Mouse (Mus musculus) heart, postnatal 36 days (tissue): Measurements from ENCODE around the gene Ttll6. TPM values are rescaled to one million over a fixed set of nuclear protein-coding genes. Genes with fewer than 3 reads are reported as not detected.

ENCODE experiments used
- DNase-seq, 2 experiments: peaks; one replicate each; pipeline ENCODE4 v3.0.0; 2021 to 2022
- intact Hi-C: fragments of 180-260 bp; cut with DNase I; formaldehyde crosslinking; loops from one replicate; pipeline ENCODE4 v1.15.1; 2025
- total RNA-seq, 2 experiments: library from RNA; stranded (reverse); gene quantifications; 2 replicates each; pipeline ENCODE4 v1.2.3; 2021

Ttll6 gene
- total RNA-seq, 2 experiments from 2014 or later = not detected

DNA sequence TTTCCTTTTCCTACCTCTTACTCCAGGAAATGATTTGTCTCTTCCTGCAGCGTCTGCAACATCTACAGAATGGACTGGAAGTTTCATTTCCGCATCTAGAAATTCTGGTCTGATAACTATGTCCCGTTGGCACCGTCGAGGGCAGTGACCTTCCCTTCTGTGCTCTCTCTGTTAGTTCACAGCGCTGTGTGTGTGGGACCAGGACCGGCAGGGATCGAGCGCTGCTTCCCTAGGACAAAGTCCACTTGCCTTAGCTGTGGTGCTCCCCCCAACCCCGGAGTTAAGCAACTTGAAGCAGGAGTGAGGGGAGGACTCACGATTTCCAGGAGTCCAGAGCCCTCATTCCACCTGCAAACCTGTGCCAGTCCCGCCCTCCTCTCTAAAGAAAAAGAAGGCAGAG is 31.2 kb downstream of the Ttll6 start:
- DNase-seq = no peak
- intact Hi-C loops = loop anchor here (5.0 kb wide), 1 partner anchor 63 kb away; no protein-coding TSS in a partner anchor

DNA sequence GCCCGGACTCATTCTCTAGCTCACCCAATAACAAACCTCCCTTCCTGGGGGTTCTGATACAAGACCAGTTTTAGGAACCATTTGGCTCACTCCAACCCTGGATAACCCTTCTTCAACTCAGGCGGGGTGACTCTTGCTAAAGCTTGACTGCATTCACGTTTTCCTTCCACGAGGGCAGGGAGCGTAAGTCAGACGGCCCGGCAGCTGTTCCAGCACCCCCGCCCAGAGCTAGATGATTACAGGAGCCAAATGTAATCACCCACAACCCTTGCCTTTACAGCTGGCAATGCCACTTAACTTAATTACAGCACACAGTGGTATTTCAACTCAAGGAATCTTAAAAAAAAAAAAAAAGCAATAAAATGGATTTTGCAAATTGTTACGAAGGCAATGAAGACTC is 34.5 kb downstream of the Ttll6 start:
- intact Hi-C loops = no loop called here
- no peak for DNase-seq

DNA sequence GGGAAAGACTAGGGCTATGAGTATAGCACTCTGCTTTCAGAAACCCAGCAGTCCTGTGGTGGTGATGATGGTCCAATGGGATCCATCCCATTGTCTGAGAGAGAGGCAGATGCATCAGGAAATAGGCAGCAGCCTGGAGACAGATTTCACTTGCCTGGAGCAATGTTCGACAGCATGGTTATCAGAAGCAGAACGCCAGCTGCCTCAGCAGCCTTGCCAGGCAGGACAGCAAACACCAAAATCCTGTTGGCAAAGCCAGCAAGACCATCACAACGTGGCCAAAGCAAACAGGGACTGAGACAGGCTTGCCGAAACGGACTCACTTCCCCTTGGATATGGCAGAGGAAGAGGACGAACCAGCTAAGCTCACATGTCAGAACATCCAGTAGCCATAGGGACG is 35.4 kb downstream of the Ttll6 start:
- no peak for DNase-seq
- intact Hi-C loops = no loop called here

DNA sequence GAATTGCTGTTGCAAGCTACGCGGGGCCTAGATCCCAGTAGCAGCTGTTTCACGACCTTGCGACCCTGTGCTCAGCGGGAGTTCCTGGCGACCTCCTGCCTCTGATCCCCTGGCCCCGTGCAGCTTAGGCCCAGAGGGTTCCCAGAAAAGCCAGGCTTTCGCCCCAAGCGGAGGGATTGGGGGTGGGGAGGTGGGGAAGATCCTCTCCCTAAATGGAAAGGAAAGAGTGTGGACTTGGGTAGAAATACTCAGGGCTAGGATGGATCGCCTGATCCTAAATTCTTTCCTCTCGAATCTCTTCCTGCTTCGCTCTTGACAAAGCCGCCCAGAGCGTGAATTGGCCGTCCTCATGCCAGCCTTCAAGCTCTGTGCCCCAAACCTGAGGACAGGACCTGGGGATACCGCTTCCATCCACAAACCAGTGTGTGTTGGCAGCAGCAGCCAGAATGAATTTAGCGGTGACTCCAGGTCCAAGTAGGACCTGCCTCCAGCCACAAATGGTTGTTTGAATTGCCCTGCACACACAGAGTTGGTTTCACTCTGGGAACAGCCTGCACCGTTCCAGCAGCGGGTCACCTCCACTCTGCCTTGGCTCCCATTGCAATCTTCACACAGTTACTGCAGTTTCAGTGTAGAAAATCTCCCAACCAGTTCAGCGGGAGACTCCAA is 37.3 kb downstream of the Ttll6 start:
- no peak for DNase-seq
- intact Hi-C loops = no loop called here

DNA sequence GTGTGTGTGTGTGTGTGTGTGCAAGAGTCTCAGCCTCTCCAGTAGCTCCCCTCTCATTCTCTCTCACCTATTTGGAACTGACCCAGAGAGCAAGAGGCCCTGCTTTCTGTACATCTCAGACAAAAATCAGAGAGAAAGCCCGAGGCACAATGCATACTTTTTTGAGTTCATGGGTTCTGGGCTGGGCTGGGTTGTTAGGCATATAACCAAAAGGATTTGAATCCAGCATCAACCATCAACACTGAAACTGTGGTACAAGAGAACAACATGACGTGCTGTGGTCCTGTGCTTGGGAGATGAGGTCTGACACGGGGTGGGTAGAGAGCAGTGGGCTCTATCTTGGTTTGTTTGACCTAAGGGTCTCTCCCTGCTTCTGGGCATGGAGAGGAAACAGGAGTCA is 38.0 kb downstream of the Ttll6 start:
- DNase-seq = no peak
- intact Hi-C loops = no loop called here

DNA sequence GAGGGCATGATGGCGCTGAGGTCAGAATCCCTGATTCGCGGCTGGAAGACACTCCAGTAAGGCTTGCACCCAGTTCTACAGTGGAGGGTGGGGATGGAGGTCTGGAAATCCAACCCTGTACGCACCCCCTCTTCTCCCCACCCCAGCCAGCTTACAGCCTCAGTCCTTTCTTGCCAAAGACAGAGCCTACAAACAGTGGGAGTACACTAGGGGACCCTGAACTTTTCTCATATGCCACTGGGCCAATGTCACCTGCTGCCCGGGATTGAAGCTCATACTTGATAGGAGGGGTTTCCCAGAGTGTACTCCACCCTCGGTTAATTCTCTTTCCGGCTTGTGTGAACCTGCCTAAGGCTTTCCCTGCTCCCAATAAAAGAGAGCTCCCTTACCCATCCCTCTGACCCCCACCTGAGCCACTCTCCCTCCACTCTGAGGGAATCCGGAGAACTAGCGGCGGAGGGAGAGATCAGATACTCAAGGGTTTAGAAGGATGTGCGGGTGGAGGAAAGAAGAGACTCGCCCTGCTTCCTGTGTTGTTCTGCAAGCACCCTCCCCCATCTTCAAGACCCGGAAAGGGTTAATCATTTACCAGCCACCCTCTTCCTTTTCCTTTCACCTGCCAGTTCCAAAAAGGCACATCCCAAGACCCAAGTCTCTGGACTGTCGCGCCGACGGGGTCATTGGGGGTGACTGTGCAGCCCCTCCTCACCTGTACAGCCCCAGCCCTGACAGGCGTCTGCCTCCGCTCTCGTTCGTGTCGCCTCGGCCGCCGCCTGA is 39.1 kb downstream of the Ttll6 start:
- no peak for DNase-seq
- intact Hi-C loops = no loop called here

DNA sequence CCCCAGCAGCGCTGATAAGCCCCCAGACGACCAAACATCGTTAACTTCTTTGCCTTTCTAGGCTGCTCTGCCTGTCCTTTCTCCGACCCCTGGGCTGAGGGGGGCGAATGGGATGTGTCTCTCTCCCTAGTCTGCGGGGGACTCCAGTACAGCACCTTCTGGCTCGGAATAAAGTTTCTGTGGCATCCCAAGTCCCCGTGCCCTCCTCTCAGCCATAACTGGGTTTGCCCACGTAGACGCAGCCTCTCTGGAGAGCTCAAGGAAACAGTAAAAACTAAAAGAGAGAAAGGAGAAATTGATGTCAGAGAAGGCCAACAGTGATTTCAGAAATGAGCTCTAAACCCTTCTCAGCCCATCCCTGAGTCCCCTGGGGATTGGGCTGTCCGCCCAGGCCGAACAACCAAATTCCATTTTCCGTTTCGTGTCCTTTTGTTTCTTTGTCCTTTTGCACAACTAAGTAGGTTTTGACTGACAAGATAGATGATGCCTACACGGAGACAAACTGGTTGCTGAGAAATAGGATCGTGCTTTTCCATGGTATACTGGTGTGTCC is 39.8 kb downstream of the Ttll6 start:
- intact Hi-C loops = no loop called here
- DNase-seq = no peak

DNA sequence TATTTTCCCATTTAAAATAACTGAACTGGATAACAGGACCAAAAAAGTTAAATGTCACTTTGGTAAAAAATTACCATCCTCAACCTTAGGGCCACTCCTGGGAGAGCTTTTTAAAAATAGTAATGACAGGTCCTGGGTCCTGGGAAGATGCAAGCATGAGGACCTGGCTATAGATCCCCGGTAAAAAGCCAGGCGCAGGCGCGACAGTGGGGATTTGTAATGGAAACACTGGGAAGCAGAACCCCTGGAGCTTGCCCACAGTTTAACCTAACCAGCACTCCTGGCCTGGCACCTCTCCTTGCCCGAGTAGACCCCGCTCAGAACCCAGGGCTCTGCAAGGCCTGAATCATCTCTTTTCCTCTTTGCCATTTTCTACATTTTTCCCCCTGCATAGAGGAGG is 41.3 kb downstream of the Ttll6 start:
- intact Hi-C loops = no loop called here
- no peak for DNase-seq

DNA sequence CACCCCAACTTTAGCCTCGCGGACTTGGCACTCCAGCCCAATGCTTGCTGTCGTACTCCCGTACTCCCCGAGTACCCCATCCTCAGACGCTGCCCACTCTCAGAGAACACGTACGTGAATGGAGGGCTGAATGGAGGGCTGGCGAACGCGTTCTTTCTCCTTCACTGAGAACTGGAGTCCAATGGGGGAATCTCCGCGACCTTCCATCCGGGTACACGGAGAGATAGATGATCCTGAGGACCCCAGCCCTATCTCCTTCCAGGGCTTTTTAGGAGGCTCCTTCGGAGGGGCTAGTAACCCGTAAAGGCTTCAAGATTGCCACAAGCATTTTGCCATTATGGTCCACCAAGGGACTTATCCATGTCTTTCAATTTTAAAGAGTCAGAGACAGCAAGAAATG is 41.9 kb downstream of the Ttll6 start:
- no peak for DNase-seq
- intact Hi-C loops = no loop called here

DNA sequence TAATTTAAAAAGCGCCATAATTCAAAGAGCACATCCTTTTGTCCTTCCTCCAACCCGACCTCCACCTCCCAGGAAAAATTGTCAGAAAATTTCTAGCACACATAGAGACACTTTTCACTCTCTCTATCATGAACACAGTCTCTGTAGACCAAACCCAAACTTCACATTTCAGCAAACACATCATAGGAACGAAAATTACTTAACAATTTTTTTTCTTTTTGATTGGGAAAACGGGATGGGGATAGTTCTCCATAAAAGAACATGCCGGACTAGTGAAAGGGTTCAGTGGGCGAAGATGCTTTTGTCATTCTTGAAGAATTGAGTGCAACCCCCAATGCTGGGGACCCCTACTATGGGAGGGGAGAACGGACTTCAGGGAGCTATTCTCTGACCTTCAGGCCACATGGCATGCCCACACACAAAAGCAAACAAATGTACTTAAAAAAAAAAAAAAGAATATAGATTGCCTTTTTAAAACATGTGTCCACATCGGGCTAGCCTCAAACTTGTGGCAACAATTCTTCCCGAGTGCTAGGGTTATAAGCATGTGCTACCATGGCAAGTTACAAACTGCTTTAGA is 42.5 kb downstream of the Ttll6 start:
- DNase-seq = no peak
- intact Hi-C loops = no loop called here

DNA sequence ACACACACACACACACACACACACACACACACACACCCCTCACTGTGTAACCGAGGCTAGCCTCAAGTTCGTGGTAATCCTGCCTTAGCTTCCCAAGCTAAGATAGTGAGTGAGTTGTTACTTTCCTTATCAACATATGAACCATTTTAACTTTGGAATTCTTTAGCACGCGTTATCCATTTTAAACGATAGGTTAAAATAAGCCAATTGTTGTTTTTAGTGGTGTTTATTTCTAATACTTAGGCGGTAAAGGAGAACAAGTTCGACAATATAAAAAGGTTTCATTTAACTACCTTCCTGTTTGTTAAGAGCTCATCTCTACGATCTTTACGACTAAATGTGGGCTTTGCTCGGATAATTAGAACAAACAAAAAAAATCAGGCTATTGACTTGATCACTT is 43.3 kb downstream of the Ttll6 start:
- intact Hi-C loops = no loop called here
- no peak for DNase-seq

DNA sequence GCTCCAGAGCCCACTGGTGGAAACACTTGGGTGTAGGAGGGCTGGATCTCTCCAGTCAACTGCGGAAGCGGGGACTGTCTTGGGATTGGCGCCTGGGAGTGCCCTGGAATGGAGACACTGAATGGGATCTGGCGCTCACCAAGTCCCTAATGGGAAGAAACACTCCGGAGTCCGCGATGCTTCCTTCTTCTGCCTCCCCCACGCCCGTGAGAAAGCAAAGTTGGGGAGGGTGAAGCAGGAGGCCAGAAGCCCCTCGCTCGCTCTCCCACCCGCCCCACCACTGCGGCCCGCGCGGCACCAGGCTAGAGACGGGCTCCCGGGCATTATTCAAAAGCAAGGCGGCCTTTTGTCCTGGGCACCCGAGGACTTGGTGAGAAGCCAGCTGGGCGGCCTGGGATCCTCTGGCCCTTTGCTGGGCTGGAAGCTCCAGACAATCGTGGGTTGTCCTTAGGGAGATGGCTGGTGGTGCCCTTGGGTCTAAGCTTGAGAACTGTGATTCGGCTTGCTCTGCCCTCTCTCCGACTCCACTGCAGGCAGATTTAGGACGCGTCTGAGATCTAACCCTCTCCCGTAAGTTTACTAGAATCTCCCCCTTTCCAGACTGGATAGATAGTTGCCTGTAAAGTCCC is 44.1 kb downstream of the Ttll6 start:
- DNase-seq = no peak
- intact Hi-C loops = no loop called here

DNA sequence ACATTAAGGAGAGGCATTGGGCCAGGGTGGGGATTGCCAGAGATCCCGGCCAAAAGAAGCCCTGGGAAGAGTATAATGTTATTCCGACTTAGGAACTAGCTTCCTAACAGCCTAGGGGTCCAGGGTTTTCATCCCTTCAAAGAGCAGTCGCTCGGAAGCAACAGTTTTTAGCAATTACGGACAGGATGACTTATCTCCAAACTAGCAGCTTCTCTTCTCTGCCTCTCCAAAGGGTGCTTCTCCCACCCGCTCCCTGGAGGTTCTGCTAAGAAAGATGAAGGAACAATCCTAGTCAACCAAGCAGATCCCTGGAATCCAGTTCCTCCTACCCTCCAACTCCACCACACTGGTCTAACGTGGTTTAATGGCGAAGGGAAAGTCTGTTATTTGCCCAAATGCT is 44.8 kb downstream of the Ttll6 start:
- intact Hi-C loops = no loop called here
- no peak for DNase-seq

DNA sequence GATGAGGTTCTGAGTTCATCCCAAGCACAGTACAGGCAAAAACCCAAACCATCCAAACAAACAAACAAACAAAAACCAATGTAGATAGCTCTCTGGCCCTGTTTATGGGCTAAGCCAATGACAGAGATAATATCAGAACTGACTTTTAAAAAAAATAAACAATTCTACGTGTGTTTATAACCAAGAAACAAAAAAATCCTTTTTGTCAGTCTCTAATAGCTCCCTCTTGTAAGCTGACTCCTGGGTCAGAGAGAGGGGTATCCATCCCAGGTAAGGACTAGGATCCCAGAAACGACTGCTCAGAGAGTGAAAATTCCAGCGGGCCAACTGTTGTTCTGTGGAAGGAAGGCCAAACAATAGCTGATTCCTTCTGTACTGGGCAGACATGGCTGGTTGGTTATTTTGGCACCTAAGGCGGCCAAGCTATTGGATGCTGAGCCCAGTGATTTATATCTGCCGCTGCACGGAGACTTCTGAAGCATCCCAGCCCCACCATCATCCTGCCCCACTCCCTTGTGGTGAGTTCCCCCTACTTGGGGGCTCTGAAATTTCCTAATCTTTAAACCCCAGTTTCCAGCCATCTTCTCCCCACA is 45.4 kb downstream of the Ttll6 start:
- no peak for DNase-seq
- intact Hi-C loops = no loop called here

DNA sequence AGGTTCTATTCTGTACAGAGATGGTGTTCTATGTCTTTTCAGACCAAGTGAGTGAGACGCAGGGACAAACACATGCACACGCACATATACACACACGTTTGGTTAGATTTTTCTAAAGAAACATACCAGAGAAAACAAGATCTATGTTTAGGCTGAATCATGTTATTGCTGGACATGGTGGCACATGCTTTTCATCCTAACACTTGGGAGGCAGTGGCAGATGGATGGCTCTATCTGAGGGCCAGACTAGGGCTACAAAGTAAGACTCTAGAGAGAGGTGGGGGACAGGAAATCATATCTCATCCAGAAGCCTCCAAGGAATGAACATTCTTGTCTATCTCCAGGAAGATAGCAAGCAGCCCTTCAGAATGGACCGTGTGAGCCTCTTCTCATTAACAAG is 47.5 kb downstream of the Ttll6 start:
- intact Hi-C loops = no loop called here
- DNase-seq = no peak

DNA sequence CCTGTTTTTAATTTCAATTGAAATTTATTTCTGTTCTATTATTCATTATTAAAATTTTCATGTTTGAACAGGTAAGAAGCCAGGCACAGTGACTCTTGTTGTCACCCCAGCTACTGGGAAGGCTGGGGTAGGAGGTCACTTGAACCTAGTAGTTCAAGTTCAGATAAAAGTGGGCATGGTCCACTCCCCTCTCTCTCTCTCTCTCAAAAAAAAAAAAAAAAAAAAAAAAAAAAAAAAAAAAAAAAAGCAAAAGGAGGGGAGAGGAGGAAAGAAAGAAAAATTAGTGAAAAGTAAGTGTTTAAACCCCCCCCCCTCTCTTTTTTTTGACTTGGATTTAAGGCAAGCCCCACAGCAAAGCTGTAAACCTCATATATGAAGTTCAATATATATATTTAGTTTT is 50.6 kb downstream of the Ttll6 start:
- no peak for DNase-seq
- intact Hi-C loops = no loop called here

DNA sequence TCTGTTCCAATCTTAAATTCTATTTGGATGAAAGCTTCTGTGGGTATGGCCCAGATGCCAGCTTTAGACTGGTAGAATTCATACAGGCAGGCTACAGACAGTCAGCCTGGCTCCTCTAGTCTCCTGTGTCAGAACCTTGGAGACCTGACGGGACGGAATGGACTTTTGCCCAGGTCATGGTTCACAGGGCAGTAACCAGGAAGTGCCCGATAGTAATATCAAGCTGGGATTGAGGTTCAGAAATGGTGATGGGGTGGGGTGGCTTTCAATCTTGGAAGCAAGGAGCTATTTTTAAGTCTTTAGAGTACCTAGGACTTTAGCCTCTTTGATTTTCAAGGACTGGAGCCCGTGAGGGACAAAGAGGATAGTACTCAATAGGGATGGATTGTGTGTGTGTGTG is 53.7 kb downstream of the Ttll6 start:
- intact Hi-C loops = no loop called here

DNA sequence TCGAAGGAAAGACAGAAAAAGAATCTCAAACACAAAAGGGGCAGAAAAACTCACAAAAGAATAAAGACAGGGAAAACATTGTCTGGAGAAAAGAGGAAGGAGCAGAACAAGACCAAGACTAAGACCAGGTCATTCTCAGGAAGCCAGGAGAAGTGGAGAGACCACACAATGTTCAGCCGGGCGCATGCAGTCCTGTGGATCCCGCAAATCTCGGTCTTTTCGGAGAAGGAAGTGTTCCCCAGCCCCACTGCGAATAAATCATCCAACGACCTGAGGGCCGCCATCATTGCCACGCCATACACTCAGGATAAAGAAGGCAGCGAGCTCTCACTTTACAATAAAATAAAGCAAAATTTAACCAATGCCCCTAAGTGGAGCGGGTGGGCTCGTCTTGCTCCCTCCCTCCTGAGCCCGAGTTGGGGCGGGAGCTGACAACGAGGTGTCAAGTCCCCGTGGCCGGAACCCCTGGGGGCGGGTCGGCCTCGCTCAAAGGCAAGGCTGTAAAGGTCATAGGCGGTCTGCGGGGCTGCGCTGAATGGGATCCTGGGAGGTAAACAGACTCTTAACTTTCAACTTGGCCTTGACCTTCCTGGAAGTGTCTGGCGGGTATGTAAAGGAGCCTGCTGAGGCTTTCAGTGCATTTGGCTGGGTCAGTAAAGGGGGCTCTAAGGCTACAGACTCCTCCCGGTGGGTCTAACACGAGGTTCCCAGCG is 56.4 kb downstream of the Ttll6 start:
- no peak for DNase-seq
- intact Hi-C loops = no loop called here

More for the DNA sequence above, 53.7 kb downstream of the Ttll6 start:
- no peak for DNase-seq

DNA sequence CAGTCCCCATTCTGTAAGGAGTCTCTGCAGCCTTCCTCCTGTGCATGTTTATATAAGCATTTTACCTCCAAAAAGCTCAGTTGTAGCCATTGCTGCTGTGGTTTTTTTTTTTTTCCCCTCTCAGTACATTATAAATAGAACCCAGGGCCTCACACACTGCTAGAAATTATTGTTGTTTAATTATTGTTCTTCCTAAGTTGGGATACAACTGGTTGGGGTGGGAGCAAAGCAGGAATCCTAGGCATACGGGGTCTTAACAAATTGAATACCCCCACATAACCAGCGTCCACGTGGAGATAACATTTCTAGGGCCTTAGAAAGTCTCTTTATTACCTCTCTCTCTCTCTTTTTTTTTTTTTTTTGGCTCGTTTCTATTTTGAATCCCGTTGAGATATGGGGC is 57.5 kb downstream of the Ttll6 start:
- intact Hi-C loops = no loop called here
- no peak for DNase-seq
